In the genomic region with DNA sequence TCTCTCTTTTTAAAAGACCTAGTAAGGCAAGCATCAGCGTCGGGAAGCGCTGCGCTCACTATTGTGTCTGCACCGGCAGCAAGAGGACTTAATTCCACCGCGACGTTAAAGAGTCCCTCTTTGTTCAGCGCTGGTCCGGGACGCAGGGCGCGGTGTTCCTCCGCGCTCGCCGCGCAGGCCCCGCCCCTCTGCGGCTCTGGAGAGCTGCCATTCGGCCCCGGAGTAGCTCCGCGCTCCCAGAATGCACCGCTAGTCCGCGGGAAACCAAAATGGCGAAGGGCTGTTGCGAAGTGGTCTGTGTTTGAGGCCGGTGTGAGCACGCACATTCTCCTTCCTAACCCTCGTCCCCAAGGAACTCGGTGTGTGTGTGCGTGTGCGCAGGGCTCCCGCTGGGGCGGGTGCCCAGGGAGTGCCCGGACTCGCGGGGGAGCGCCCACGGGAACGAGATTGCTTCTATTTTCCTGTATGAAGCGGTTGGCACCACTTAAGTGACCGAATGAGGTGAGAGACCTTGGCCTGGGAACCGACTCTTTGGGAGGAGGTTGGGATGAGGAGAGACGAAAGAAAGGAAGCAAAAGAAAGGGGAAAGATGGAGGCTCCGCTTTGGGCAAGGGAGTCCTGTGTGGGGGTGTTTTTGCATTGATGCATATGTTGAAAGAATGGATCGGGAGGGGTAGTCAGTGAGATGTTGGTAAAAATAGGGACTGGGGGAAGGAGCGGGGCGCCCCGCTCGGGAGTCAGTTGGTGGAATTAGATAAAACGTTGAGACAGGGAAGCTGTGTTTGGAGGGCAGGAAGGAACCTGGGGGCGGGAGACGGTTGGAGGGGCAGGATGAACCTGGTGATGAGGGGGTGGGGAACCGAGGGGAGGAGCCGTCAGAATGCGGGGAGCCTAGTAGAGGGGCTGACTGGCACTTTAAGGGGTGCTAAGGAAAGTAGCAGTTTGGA, we compare ENCODE assay signal across 8 mouse cellular contexts. TPM values are rescaled to one million over a fixed set of nuclear protein-coding genes. Genes with fewer than 3 reads are reported as not detected.
A peak's percentile ranks its signal among the peaks of the same experiment; 100 is the strongest.
DNase-seq lines count a peak whose midpoint lies in the region; ATAC-seq lines count a peak whose summit lies in the region.

TSS of gene Mtf2 (plus strand) at position 210 of the 947 bp plus-strand sequence.

- peak; percentile 93 for DNase-seq in adipocyte (ENCODE audit: low spot score)
- DNase-seq in embryo, embryonic 10 days (ENCODE audit: low spot score) = peak; percentile 98
- DNase-seq in gastrocnemius, postnatal 10 days = peak; percentile 98
- peak; percentile 98 for DNase-seq in induced T-regulatory cell, adult 2 months (ENCODE audit: low read depth)
- peak; percentile 86 to 97 for DNase-seq in left cerebral cortex, adult 9 months (ENCODE audit: low spot score in 2 of 2)
- peak; percentile 95 for DNase-seq in right cerebral cortex, postnatal 14 days
- DNase-seq in urinary bladder, postnatal 36 days (ENCODE audit: low spot score in 2 of 2) = peak; percentile 96

- peak; percentile 96 for ATAC-seq in megakaryocyte progenitor cell, adult 5-6 weeks (replicated peaks; ENCODE audit: poor library complexity)

RNA-seq across cellular contexts. Expression of gene Mtf2, which starts in this region (rescaled TPM):
- total RNA-seq in gastrocnemius, postnatal 10 days (2021) = 10 to 100 TPM; 17.8 to 23.6 TPM
- 101 and 125 TPM in 2 replicates for total RNA-seq in megakaryocyte progenitor cell, adult 5-6 weeks (2015)
- 102 and 137 TPM in 2 replicates for total RNA-seq in megakaryocyte progenitor cell, adult 5-6 weeks (2017)

Comparison
In these comparisons a context has a peak if more than half of its experiments do, and no peak if none do; other contexts are left out.
1. Peak in every context shown above with its lines: DNase-seq and ATAC-seq.
2. RNA of gene Mtf2 (total RNA-seq): 101 to 137 TPM in megakaryocyte progenitor cell, adult 5-6 weeks; 17.8 to 23.6 TPM in gastrocnemius, postnatal 10 days; every median in the first group is over 4 times any median in the second.